Mouse (Mus musculus): Measurements from ENCODE around the gene Gabrb1.

DNA sequence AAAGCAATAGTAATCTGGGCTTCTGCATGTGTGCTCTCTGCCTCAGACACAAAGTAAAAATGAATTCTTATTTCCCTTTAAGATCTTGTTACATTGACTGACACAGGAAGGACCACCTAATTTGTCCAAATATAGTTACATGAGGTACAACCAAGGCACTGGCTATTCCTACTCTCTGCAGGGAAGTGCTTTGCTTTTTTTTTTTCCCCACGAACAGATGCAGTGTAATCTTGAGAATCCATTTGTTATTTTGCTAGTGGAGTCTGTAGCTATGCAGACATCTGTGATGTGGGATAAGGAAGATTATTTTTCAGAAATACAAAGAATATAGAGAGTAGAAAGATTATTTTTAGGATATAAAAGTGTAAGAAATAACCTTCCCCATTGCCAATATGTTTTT lies 406.2 kb downstream of the Gabrb1 start:
- TF ChIP-seq HCFC1 (IDR thresholded peaks at IDR 0.05; ENCODE audit: low read depth, low read length) = no peak
- TF ChIP-seq KAT2A (conservative IDR thresholded peaks at IDR 0.05; ENCODE audit: low read depth, low read length) = no peak
- TF ChIP-seq E2F4 (IDR thresholded peaks at IDR 0.05; ENCODE audit: borderline replicate concordance, low read depth, low read length) = no peak
- TF ChIP-seq CTCF (IDR thresholded peaks at IDR 0.05 in 2 of 3, conservative IDR thresholded peaks at IDR 0.05 in 1 of 3; ENCODE audit: control insufficient read depth in 1 of 3, insufficient read depth in 1 of 3, low read depth in 2 of 3, low read length in 3 of 3, poor library complexity in 1 of 3, severe bottlenecking in 1 of 3) = no peak
- no peak for TF ChIP-seq POLR2A (IDR thresholded peaks at IDR 0.05; ENCODE audit: control insufficient read depth in 1 of 2, insufficient read depth in 1 of 2, low read depth in 1 of 2, low read length in 2 of 2, poor library complexity in 1 of 2)
- TF ChIP-seq EP300 (IDR thresholded peaks at IDR 0.05; ENCODE audit: low read depth in 1 of 2, low read length in 2 of 2) = no peak
- TF ChIP-seq BHLHE40 (IDR thresholded peaks at IDR 0.05; ENCODE audit: borderline replicate concordance, low read depth, low read length) = no peak
- TF ChIP-seq ELF1 (IDR thresholded peaks at IDR 0.05; ENCODE audit: low read depth, low read length) = no peak
- no peak for TF ChIP-seq GABPA (IDR thresholded peaks at IDR 0.05; ENCODE audit: low read depth, low read length)
- no peak for TF ChIP-seq USF1 (IDR thresholded peaks at IDR 0.05; ENCODE audit: low read depth, low read length)
- no peak for TF ChIP-seq MYC (IDR thresholded peaks at IDR 0.05; ENCODE audit: low read depth, low read length)
- TF ChIP-seq ZKSCAN1 (IDR thresholded peaks at IDR 0.05; ENCODE audit: low read depth, low read length) = no peak
- no peak for TF ChIP-seq TAL1 (IDR thresholded peaks at IDR 0.05; ENCODE audit: low read length)

All from MEL (cell line).